Mouse (Mus musculus) CH12.LX (cell line): ENCODE data around the gene Txlng.

ENCODE experiments used
- BHLHE40 ChIP-seq: IDR thresholded peaks from 2 replicates; pipeline ENCODE4 v1.6.1; 2011; ENCODE audit warnings: mild to moderate bottlenecking, low read depth, low read length, improper control_type of control experiment
- CHD1 ChIP-seq: IDR thresholded peaks from 2 replicates; pipeline ENCODE4 v1.6.1; 2012; ENCODE audit warnings: low read depth, low read length, improper control_type of control experiment, inconsistent platforms
- CHD2 ChIP-seq: IDR thresholded peaks from 2 replicates; pipeline ENCODE4 v1.6.1; 2011; ENCODE audit warnings: low read length, improper control_type of control experiment
- CTCF ChIP-seq, 2 experiments: IDR thresholded peaks in 1 of 2; conservative IDR thresholded peaks in 1 of 2; 2 replicates each; pipeline ENCODE4 v1.5.1; 2011 to 2012; ENCODE audit warnings: low read depth in 2 of 2, low read length in 2 of 2, improper control_type of control experiment in 1 of 2, inconsistent platforms in 1 of 2, mild to moderate bottlenecking in 1 of 2, moderate library complexity in 1 of 2
- EP300 ChIP-seq: IDR thresholded peaks from 2 replicates; pipeline ENCODE4 v1.6.1; 2011; ENCODE audit warnings: low read length, improper control_type of control experiment
- ETS1 ChIP-seq: conservative IDR thresholded peaks from 2 replicates; pipeline ENCODE4 v1.6.1; 2012; ENCODE audit warnings: low read depth, mild to moderate bottlenecking, inconsistent platforms, low read length, improper control_type of control experiment, moderate library complexity
- KAT2A ChIP-seq: IDR thresholded peaks from 2 replicates; pipeline ENCODE4 v1.6.1; 2012; ENCODE audit warnings: low read length, improper control_type of control experiment, inconsistent platforms; ENCODE audit not compliant: insufficient replicate concordance
- MXI1 ChIP-seq: IDR thresholded peaks from 2 replicates; pipeline ENCODE4 v1.6.1; 2011; ENCODE audit warnings: mild to moderate bottlenecking, low read depth, low read length, improper control_type of control experiment
- NRF1 ChIP-seq: IDR thresholded peaks from 2 replicates; pipeline ENCODE4 v1.6.1; 2014; ENCODE audit warnings: low read depth, mild to moderate bottlenecking, inconsistent platforms, low read length, improper control_type of control experiment, moderate library complexity
- POLR2A ChIP-seq: IDR thresholded peaks from 2 replicates; pipeline ENCODE4 v1.6.1; 2011; ENCODE audit warnings: low read depth, mild to moderate bottlenecking, improper control_type of control experiment, low read length
- RAD21 ChIP-seq: IDR thresholded peaks from 2 replicates; pipeline ENCODE4 v1.6.1; 2011; ENCODE audit warnings: low read depth, mild to moderate bottlenecking, low read length, improper control_type of control experiment, moderate library complexity
- SIN3A ChIP-seq: IDR thresholded peaks from 2 replicates; pipeline ENCODE4 v1.6.1; 2012; ENCODE audit warnings: low read length, improper control_type of control experiment, inconsistent platforms
- TBP ChIP-seq: conservative IDR thresholded peaks from 2 replicates; pipeline ENCODE4 v1.6.1; 2011; ENCODE audit warnings: low read depth, low read length, improper control_type of control experiment

GRCm38 (mm10) chrX:162873761-162874160 lies 44.5 kb upstream of the Txlng start:
- TF ChIP-seq KAT2A: no peak
- no peak for TF ChIP-seq TBP
- no peak for TF ChIP-seq ETS1
- no peak for TF ChIP-seq SIN3A
- no peak for TF ChIP-seq CHD1
- TF ChIP-seq EP300: no peak
- no peak for TF ChIP-seq CTCF (conservative IDR thresholded peaks at IDR 0.05 in 1 of 2, IDR thresholded peaks at IDR 0.05 in 1 of 2; ENCODE audit: low read depth in 2 of 2, low read length in 2 of 2)
- no peak for TF ChIP-seq MXI1
- no peak for TF ChIP-seq NRF1
- no peak for TF ChIP-seq CHD2
- TF ChIP-seq RAD21: no peak
- TF ChIP-seq BHLHE40: no peak
- no peak for TF ChIP-seq POLR2A
